Mouse (Mus musculus): ENCODE data around the gene Fen1. TPM values are rescaled to one million over a fixed set of nuclear protein-coding genes. Genes with fewer than 3 reads are reported as not detected.
"Not testable (repeated sequence)": the region's sequence is repeated elsewhere in the genome, so short reads cannot be mapped to it uniquely, and the experiment has no call there.

Fen1 gene
- polyA plus RNA-seq, 1 experiment from 2014 or later: 69.6 TPM

DNA sequence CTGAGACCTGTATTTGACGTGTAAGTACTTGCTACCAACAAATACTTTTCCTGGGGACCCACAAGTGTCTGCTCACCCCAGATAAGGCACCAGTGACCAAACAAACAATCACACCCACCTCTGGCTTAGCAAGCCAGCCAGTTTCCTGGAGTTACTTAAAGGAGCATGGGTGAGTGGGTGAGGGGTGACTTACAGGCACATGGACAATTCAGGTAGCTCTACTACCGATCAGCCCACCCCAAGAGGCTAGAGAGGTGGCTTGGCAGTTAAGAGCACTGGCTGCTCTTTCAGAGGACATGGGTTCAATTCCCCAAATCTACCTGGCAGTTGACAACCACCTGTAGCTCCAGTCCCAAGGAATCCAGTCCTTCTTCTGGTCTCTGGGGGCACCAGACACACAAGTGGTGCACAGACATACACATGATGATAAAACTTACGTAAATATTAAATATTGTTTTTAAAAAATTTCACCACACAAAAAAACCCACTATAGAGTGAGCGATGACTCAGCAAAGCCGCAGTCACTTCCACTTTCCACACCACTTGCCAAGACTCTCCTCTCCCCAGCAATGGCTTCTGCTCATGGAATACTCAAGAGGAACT is 30.8 kb downstream of the Fen1 start:
- Histone ChIP-seq H3K9ac (no peak overlapping the region), H3K4me3 (no peak overlapping the region), H3K9me3 (no peaks in the 10 kb centered on the region), H3K4me1 (no peaks in the 10 kb centered on the region), H3K36me3 (no peaks in the 10 kb centered on the region), H3K4me2 (replicated peaks) (no peak overlapping the region), H3K27me3 (replicated peaks) (no peaks in the 10 kb centered on the region), H3K27ac (no peak overlapping the region)
- WGBS: 89% methylated on average over 5 of the region's 5 CpGs
- ATAC-seq (ENCODE audit: low FRiP score, low read depth): no peak

DNA sequence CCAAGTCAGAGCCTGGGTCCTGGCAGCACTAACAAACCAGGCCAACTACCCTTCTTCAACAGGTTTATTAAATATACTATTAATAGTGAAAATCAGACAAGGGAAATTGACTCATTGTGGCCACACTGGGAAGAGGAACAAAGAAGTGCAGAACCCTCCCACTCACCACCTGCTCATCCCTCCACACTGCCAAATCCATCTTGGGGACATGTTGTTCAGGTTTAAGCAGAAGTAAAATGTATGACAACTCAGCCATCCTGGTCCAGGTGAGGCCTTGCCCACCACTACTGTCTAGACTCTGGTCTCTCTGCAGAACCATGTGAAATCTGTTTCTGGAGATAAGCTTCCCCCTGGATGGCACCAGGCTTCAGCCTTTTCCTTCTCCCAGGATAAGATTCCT is 32.1 kb downstream of the Fen1 start:
- no peak for ATAC-seq (ENCODE audit: low FRiP score, low read depth)
- Histone ChIP-seq H3K27ac (no peak overlapping the region), H3K36me3 (no peaks in the 10 kb centered on the region), H3K9me3 (no peaks in the 10 kb centered on the region), H3K4me3 (no peak overlapping the region), H3K27me3 (replicated peaks) (no peaks in the 10 kb centered on the region), H3K9ac (no peak overlapping the region), H3K4me1 (no peaks in the 10 kb centered on the region), H3K4me2 (replicated peaks) (no peak overlapping the region)

DNA sequence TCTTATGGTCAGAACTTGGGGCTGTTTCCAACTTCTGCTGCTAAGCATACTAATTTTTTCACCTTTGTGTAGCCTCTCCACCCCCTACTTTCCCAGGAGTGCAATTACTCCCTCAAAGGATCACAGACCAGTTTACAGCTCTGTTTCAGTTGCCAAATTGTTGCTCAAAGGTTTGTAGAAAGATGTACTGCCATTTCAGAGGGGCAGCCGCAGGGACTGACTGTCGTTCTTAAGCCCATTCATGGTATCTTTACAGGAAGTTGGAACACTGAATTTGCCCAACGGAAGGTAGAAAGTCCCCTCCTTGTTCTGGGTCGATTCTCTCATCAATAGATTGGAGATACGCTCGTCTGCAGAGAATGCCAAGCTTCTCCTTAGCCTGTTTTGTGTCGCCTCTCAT is 32.6 kb downstream of the Fen1 start:
- Histone ChIP-seq H3K36me3 (no peaks in the 10 kb centered on the region), H3K4me2 (replicated peaks) (no peak overlapping the region), H3K27me3 (replicated peaks) (no peaks in the 10 kb centered on the region), H3K4me3 (no peak overlapping the region), H3K9ac (no peak overlapping the region), H3K4me1 (no peaks in the 10 kb centered on the region), H3K27ac (no peak overlapping the region), H3K9me3 (no peaks in the 10 kb centered on the region)
- ATAC-seq (ENCODE audit: low FRiP score, low read depth): no peak
- 63% methylated on average over 7 of the region's 7 CpGs for WGBS

DNA sequence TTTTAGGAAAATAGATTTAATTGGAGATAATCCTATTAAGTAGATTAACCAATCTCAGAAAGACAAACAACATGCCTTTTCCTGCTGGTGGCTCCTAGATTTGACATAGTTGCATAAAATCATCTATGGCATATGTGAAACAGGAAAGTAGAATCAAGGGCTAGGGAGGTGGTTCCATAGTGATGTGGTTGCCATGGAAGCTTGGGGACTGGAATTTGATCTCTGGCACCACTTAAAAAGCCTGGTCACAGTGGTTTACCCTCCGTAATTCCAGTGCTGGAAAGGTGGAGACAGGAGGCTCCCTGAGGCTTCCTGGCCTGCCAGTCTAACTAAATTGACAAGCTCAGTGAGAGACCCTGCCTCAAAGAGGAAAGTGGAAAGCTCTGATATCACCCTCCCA is 33.5 kb downstream of the Fen1 start:
- WGBS: 26% methylated on average over 1 of the region's 1 CpGs

DNA sequence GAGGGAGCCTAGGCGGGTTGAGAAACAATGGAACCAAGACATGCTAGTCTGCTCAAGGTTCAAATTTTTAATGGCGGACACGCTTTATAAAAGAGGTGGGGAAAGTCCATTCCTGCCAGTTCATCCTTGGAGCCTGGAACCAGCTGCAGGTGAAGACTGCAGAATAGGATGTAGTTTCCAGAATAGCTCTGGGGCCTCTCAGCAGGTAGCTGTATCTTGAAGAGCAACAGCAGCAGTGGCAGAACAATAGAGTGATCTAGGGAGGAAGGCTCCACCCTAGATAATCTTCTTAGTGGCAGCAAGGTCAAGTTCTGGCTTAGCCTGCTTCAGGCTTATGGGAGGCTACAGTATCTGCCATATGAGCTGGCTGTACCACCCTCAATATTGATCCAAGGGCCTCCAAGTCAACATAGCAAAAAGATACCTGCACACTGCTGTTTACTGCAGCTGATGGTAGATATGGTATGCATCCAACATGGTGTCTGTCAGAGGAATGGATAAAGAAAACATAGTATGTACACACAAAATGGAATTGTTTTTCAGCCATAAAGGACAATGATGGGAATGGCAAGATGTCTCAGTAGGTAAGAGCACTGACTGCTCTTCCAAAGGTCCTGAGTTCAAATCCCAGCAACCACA is 34.2 kb downstream of the Fen1 start:
- not testable (repeated sequence) for H3K9me3 ChIP-seq; H3K4me3 ChIP-seq; H3K4me1 ChIP-seq; H3K4me2 ChIP-seq (replicated peaks); H3K27me3 ChIP-seq (replicated peaks); ATAC-seq (ENCODE audit: low FRiP score, low read depth); H3K36me3 ChIP-seq; H3K9ac ChIP-seq; H3K27ac ChIP-seq
- WGBS: 91% methylated on average over 3 of the region's 3 CpGs

More for the DNA sequence above, 33.5 kb downstream of the Fen1 start:
- ATAC-seq (ENCODE audit: low FRiP score, low read depth): no peak
- no peaks in the 10 kb centered on the region for H3K4me1 ChIP-seq
- no peak overlapping the region for H3K27ac ChIP-seq
- H3K9me3 ChIP-seq: no peaks in the 10 kb centered on the region
- no peaks in the 10 kb centered on the region for H3K27me3 ChIP-seq (replicated peaks)
- no peak overlapping the region for H3K4me2 ChIP-seq (replicated peaks)
- no peak overlapping the region for H3K4me3 ChIP-seq
- no peaks in the 10 kb centered on the region for H3K36me3 ChIP-seq
- H3K9ac ChIP-seq: no peak overlapping the region

DNA sequence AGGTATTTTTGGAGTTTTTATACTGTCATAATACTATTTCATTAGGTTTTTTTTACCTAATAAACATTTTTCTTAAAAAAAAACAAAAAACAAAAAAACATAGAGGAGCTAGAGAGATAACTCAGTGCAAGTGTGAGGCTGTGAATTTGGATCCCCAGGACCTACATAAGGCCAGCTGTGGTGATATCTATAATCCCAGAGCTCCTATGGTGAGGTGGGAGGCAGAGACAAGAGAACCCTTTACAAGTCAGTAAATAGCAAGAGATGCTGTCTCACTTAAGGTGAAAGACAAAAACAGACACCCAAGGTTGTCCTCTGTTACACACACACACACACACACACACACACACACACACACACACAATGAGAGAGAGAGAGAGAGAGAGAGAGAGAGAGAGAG is 34.8 kb downstream of the Fen1 start:
- ATAC-seq (ENCODE audit: low FRiP score, low read depth): no peak
- no peaks in the 10 kb centered on the region for H3K9me3 ChIP-seq
- H3K36me3 ChIP-seq: no peaks in the 10 kb centered on the region
- H3K4me1 ChIP-seq: no peaks in the 10 kb centered on the region
- no peaks in the 10 kb centered on the region for H3K27me3 ChIP-seq (replicated peaks)
- no peak overlapping the region for H3K4me2 ChIP-seq (replicated peaks)
- H3K9ac ChIP-seq: no peak overlapping the region
- H3K4me3 ChIP-seq: no peak overlapping the region
- H3K27ac ChIP-seq: no peak overlapping the region

DNA sequence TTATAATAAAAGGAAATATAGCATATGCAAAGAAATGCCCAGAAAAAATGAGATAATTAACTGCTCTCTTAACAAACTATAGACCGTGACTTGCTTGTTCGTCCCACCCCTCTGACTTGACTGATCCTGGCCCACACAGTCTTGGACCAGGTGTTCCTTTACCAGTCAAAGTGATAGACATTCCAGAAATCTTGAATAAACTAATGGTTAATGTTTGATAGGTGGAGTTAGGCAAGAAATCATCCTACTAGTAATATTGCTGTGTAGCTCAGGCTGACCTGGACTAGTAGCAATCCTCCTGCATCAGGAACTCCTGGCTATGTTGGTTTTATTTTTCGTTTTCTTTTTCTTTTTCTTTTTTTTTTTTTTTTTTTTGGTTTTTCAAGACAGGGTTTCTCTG is 35.5 kb downstream of the Fen1 start:
- no peak overlapping the region for H3K9ac ChIP-seq
- no peak for ATAC-seq (ENCODE audit: low FRiP score, low read depth)
- H3K27me3 ChIP-seq (replicated peaks): no peaks in the 10 kb centered on the region
- 92% methylated on average over 3 of the region's 3 CpGs for whole genome bisulfite sequencing
- no peak overlapping the region for H3K27ac ChIP-seq
- no peaks in the 10 kb centered on the region for H3K4me1 ChIP-seq
- no peaks in the 10 kb centered on the region for H3K9me3 ChIP-seq
- H3K4me2 ChIP-seq (replicated peaks): no peak overlapping the region
- no peaks in the 10 kb centered on the region for H3K36me3 ChIP-seq
- H3K4me3 ChIP-seq: no peak overlapping the region

DNA sequence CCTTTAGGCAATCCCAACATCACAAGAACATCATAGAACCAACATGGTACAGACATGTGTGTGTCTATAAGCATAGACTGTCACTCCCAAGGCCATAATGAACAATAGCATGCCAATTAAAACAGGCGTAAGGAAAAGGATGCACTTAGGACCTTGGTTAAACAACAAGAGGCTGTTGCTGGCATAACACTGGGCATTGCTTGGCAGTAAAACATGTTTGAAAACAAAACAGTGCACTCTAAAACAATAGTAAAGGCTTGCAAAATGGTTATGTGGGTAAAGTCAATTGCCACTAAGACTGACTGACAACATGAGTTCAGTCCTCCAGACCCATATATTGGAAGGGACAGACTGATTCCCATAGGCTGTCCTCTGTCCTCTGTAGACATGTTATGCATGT is 36.0 kb downstream of the Fen1 start:
- ATAC-seq (ENCODE audit: low FRiP score, low read depth): no peak
- Histone ChIP-seq H3K27me3 (replicated peaks) (no peaks in the 10 kb centered on the region), H3K4me1 (no peaks in the 10 kb centered on the region), H3K4me2 (replicated peaks) (no peak overlapping the region), H3K9ac (no peak overlapping the region), H3K36me3 (no peaks in the 10 kb centered on the region), H3K4me3 (no peak overlapping the region), H3K9me3 (no peaks in the 10 kb centered on the region), H3K27ac (no peak overlapping the region)
- 76% methylated on average over 1 of the region's 1 CpGs for WGBS

DNA sequence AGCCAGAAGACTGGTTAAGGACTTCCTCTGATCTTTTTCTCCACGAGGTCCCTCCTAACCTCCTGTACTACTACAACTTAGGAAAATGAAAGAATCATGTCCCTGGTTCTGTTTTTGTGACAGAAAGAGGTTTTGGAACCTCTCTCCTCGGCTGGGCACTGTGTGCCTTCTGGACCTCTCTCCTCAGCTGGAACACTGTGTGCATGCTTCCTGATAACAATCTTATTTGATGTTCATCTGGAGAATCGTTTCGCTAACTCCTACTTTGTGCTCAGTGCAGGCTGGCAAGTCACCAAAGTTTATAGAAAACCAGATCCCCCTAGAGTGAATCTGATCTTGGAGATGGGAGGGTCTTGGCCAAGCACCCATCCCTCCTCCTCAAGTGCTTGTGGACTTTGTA is 36.9 kb downstream of the Fen1 start:
- Histone ChIP-seq H3K27me3 (replicated peaks) (no peaks in the 10 kb centered on the region), H3K36me3 (no peaks in the 10 kb centered on the region), H3K9ac (no peak overlapping the region), H3K27ac (no peak overlapping the region), H3K4me1 (no peaks in the 10 kb centered on the region), H3K4me2 (replicated peaks) (no peak overlapping the region), H3K4me3 (no peak overlapping the region), H3K9me3 (no peaks in the 10 kb centered on the region)
- WGBS: 82% methylated on average over 4 of the region's 4 CpGs
- no peak for ATAC-seq (ENCODE audit: low FRiP score, low read depth)

DNA sequence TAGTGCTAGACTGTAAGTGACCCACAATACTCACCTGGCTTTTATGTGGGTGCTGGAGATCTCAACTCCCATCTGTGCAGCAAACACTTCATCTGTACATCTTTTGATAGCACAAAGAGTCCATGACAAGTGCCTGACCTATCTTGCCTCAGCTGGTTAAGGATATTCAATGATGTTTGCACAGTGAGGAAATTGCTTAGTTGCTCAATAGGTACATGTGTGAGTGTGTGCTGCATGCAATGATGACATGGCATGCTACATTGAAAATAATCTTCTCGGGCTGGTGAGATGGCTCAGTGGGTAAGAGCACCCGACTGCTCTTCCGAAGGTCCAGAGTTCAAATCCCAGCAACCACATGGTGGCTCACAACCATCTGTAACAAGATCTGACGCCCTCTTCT is 38.0 kb downstream of the Fen1 start:
- H3K4me3 ChIP-seq; H3K4me1 ChIP-seq; H3K27ac ChIP-seq; H3K9me3 ChIP-seq; H3K36me3 ChIP-seq; H3K9ac ChIP-seq; H3K27me3 ChIP-seq (replicated peaks); ATAC-seq (ENCODE audit: low FRiP score, low read depth); H3K4me2 ChIP-seq (replicated peaks): not testable (repeated sequence)
- WGBS: 85% methylated on average over 4 of the region's 4 CpGs

DNA sequence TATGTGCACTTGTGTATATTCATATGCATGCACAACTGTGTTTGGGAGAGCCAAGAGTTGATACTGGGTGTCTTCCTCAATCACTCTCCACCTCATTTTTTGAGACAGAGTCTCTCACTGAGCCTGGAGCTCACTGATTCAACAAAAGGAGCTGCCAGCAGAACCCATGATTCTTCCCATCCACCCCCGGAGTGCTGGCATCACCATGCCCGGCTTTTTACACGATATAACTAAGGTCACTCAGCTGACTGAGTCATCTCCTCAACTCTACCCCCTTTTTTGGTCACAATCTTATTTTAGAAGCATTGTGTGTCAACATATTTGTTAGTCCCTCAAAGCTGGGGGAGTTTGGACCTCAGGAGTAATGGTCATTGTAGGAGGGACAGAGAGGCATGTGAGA is 40.1 kb downstream of the Fen1 start:
- 83% methylated on average over 3 of the region's 3 CpGs for WGBS
- no peak overlapping the region for H3K27ac ChIP-seq
- ATAC-seq (ENCODE audit: low FRiP score, low read depth): no peak
- H3K4me3 ChIP-seq: no peak overlapping the region
- H3K4me1 ChIP-seq: no peaks in the 10 kb centered on the region
- no peak overlapping the region for H3K4me2 ChIP-seq (replicated peaks)
- H3K27me3 ChIP-seq (replicated peaks): no peaks in the 10 kb centered on the region
- H3K9ac ChIP-seq: no peak overlapping the region
- H3K36me3 ChIP-seq: no peaks in the 10 kb centered on the region
- H3K9me3 ChIP-seq: no peaks in the 10 kb centered on the region

DNA sequence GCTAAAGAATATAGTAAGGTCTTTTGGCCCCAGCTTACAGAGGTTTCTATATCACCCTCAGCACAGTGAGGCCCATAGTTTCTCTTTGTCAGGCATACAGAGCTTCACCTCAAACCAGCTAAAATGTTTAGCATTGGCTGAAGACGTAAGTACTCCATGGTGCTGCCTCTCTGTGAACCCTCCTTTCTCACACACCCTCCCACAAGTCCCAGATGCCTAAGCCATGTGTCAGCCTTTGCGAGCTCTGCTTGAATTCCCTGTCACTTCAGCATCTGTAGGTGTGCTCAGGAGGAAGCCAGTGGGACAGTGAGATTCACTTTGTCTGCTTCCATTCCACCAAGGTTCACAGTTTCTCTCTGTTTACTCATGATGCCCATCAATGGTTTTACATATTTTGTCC is 46.2 kb downstream of the Fen1 start:
- H3K4me1 ChIP-seq: no peaks in the 10 kb centered on the region
- no peak overlapping the region for H3K4me2 ChIP-seq (replicated peaks)
- no peaks in the 10 kb centered on the region for H3K9me3 ChIP-seq
- no peak for ATAC-seq (ENCODE audit: low FRiP score, low read depth)
- H3K27me3 ChIP-seq (replicated peaks): no peaks in the 10 kb centered on the region
- no peak overlapping the region for H3K4me3 ChIP-seq
- H3K9ac ChIP-seq: no peak overlapping the region
- WGBS: 77% methylated on average over 2 of the region's 2 CpGs
- H3K27ac ChIP-seq: no peak overlapping the region
- H3K36me3 ChIP-seq: no peaks in the 10 kb centered on the region

DNA sequence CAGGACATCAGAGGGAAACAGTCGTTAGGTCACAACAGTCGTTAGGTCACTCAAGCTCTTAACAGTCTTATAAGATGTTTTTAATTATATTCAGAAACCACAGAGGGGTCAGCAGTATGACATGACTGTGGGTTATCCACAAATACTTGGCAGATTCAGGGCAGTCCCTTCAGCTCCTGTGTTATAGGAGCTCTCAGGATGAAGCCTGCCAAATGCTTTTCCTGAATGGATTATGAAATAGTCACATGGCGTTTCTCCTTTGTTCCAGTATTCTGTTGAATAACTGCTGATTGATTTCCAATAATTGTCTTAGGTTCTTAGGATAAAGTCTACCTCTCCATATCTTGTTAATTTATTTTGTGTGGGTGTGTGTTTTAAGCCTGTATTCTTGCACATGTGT is 54.8 kb downstream of the Fen1 start:
- WGBS: 70% methylated on average over 3 of the region's 3 CpGs
- H3K4me2 ChIP-seq (replicated peaks): no peak overlapping the region
- no peak for ATAC-seq (ENCODE audit: low FRiP score, low read depth)
- no peak overlapping the region for H3K9ac ChIP-seq
- H3K9me3 ChIP-seq: no peaks in the 10 kb centered on the region
- H3K27me3 ChIP-seq (replicated peaks): no peaks in the 10 kb centered on the region
- no peaks in the 10 kb centered on the region for H3K36me3 ChIP-seq
- no peak overlapping the region for H3K4me3 ChIP-seq
- H3K27ac ChIP-seq: no peak overlapping the region
- H3K4me1 ChIP-seq: no peaks in the 10 kb centered on the region

All from neural tube, embryonic 12.5 days (tissue).